Mouse (Mus musculus) C2C12 (cell line): Measurements from ENCODE around the gene Kcnj9.

Experiments
- CTCF ChIP-seq: IDR thresholded peaks from one replicate; pipeline ENCODE4 v1.5.1; 2011; ENCODE audit not compliant: control insufficient read depth, insufficient read depth, insufficient read length
- MAX ChIP-seq: IDR thresholded peaks from one replicate; pipeline ENCODE4 v1.6.1; 2011; ENCODE audit warnings: mild to moderate bottlenecking, control low read depth
- MYOD1 ChIP-seq: IDR thresholded peaks from one replicate; pipeline ENCODE4 v1.6.1; 2011; ENCODE audit warnings: low read depth; ENCODE audit not compliant: control insufficient read depth, insufficient read length
- MYOG ChIP-seq: IDR thresholded peaks from one replicate; pipeline ENCODE4 v1.6.1; 2011; ENCODE audit not compliant: control insufficient read depth, insufficient read length; ENCODE audit errors: extremely low read depth

GRCm38 (mm10) chr1:172306885-172307284 is 22.2 kb downstream of the Kcnj9 start:
- TF ChIP-seq CTCF = no peak
- TF ChIP-seq MYOD1 = no peak
- TF ChIP-seq MAX = no peak
- TF ChIP-seq MYOG = no peak
